Mouse (Mus musculus) cerebral cortex, adult 2 months (tissue): ENCODE results near the gene Mkrn1.

Source experiments
- WGBS: fragments of 180-500 bp; shearing (Covaris S2); methylation state at CpG from one replicate; pipeline ENCODE4 v1.1.7; 2018; 5-methylcytosine and 5-hydroxymethylcytosine counted together

Gene Mkrn1

DNA sequence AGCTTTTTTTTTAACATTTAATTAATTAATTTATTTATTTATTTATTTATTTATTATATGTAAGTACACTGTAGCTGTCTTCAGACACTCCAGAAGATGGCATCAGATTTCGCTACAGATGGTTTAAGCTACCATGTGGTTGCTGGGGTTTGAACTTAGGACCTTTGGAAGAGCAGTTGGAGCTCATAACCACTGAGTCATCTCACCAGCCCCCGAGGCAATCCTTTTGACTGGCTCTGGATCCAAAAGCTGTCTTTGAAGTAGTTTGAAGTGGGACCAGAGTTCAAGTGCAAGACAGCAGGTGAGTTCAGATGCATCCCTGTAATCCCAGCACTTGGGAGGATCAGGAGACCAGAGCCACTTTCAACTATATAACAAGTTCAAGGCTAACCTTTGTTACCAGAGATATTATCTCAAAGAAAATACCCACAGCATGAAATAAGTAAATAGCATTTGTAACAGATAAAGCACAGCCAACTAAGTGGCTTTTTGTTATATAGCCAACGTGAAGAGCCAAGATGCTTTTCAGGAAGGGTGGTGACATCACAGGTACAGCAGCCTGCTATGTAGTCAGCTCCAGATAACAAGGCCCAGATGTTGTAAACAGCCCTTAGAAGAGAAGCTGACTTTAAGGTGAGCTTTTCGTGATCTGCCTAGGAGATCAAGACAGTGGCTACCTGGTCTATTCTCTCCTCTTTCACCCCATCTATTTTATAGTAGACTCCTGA, 7.2 kb upstream of the Mkrn1 start:
- 87% methylated on average over 4 of the region's 4 CpGs for WGBS

DNA sequence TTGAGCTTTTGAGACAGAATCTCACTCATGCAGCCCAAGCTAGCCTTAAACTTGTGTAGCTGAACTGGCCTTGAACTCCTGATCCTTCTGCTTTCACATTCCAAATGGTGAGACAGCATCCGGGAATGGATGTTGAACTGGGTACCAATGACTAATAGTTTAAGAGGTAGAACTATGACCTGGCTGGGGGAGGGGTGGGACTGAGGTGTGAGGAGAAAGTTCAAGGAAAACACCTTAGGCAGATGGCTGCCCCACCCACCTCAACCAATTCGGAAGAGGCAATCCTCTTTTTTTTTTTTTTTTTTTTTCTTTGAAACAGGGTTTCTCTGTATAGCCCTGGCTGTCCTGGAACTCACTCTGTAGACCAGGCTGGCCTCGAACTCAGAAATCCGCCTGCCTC, 6.5 kb upstream of the Mkrn1 start:
- 86% methylated on average over 4 of the region's 4 CpGs for WGBS

DNA sequence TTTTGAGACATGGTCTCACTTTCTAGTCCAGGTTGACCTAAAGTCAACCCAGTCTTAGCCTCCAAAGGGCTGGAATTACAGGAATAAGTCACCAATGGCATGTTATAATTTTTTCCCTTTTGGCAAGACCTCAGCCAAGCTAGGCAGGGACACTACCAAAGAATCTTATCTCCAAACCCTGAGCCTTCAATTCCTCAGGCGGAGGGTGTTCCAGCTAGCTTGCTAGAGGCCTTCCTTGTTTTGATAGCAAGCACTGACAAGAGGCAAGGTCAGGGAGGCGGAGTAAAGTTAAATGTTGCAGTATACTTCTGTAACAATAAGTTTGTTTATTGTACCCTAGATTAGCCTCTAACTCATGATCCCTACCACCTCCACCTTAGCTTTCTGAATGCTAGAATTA, 4.9 kb upstream of the Mkrn1 start:
- 97% methylated on average over 2 of the region's 2 CpGs for WGBS

DNA sequence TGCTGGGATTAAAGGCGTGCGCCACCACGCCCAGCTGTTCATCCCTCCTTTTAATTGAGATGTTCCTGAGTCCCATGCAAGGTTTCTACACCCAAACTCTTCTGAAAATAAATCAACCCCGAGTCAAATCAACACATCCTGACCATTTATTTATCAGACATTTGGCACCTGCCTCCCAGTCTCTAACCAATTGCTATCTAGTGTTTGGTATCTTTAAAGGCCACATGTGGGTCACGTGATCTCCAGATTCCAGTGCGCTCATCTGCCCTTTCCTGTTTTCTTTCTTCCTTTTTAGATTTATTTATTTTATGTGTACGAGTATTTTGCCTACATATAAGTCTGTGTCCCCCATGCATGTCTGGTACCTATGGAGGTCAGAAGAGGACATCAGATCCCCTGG, 3.4 kb upstream of the Mkrn1 start:
- WGBS: 94% methylated on average over 7 of the region's 7 CpGs

DNA sequence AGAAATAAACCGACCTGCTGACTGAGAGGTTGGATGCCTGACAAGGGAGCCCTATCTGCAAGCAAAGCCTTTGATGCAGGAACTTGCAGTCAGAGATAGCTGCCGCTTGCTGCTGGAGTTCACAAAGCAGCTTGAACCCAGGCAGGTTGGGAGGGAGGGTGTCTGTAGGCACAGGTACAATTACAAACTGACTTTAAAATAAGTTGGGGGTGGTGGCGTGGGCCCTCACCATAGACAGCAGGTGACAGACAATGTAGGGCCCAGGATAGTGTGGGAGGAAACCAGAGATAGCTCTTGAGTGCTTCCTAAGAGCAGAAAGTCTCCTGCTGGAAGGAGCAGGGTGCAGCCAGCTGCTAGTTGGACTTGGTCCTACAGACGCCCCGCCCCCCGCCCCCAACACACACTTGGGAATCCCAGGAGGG, 2.9 kb upstream of the Mkrn1 start:
- WGBS: 63% methylated on average over 6 of the region's 6 CpGs

DNA sequence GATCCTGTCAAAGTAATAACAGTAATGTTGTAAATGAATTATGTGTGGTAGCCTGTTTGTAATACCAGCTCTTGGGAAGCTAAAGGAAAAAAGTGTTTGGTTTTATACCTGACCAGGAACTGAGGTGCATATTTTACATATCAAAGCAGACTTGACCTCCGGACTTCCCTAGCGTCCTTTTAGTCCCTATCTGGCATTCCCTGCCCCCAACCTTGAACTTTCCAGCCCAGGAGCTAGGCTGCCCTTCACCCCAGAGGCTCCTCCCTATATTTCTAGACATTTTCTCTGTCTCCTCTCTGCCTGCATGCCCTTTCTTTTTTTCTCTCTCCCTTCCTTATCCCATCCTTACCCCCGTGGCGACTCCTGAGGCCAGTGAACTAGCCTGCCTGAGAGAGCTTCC, 605 bp upstream of the Mkrn1 start:
- 55% methylated on average over 4 of the region's 4 CpGs for WGBS

DNA sequence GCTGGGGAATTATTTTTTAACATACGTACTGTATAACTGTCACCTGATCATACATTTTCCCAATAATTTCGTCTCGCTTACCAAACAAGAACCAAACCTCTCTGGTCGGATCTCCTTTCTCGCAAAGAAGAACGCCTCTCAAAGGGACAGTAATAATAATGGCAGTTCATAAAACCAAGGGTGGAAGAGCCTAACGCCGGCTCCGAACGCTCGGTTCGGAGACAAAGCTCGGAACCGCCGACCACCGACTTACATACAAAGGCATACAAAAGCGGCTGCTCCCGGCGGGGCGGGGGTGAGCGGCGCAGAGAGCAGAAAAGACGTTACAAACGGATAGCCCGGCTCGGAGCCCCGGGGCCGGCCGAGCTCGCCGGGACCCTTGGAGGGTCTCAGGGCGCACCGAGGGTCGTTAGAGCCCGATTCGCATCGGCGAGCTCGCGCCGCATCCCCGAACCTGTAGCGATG, 844 bp downstream of the Mkrn1 start:
- under 1% methylated on average over 43 of the region's 43 CpGs for WGBS

DNA sequence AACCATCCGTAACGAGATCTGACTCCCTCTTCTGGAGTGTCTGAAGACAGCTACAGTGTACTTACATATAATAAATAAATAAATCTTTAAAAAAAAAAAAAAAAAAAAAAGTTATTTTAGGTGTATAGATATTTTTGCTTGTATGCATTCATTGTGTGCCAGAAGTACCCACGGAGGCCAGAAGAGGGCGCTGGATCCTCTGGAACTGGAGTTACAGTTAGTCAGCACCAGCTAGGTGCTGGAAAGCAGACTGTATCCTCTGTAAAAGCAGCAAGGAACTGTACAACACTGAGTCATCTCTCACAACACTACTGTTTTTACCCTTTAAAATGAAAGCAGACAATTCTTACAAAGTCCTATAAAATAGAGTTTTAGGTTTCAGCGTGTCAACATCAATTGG, 4.5 kb downstream of the Mkrn1 start:
- 26% methylated on average over 3 of the region's 5 CpGs for WGBS

DNA sequence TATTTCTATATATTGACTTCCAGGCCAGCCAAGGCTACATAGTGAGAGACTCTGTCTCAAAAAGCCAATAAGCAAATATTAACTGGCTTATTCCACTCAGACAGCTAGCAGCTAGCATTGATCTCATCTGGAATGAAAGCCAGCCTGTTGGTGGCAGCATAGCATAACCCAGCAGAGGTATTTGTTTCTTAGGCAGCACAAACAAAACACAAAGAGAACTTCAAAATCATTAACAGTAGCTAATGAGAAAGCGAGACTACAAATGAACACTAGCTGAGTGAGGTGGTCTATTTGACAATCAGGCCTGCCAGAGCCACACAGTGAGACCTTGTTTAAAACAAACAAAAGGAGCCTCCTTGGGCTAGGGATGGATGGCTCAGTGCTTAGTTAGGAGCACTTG, 6.2 kb downstream of the Mkrn1 start:
- 56% methylated on average over 1 of the region's 1 CpGs for WGBS

DNA sequence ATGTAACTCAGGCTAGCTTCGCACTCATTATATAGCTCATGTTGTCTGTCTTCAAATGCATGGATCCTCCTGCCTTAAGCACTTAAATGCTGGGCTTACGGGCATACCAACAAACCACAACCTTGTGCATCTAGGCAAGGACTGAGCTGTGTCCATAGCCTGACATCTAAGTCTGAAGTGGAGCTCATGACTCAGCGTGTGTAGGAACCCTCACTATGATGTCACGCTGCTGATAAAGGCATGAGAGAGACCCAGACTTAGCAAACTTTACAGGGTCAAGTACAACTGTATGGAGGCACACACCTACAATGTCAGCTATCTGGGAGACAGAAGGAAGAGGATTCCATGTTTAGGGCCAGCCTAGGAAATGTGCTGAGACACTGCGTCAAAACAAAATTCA, 13.8 kb downstream of the Mkrn1 start:
- WGBS: 87% methylated on average over 5 of the region's 5 CpGs

DNA sequence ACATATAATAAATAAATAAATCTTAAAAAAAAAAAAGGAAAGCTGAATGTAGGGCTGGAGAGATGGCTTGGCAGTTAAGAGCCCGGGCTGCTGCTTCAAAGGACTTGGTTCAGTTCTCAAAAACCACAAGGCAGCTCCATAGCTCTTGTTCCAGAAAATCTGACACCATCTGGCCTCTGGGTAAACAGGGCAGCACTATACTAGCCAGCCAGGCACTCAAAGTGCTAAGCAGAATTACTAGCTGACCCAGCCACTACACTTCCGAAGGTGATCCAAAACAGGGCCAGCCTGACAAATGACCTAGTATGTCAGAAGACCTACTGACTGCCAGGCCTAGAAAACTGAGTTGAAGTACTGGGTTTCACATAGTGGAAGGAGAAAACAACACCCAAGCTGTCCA, 17.1 kb downstream of the Mkrn1 start:
- 76% methylated on average over 2 of the region's 2 CpGs for WGBS

DNA sequence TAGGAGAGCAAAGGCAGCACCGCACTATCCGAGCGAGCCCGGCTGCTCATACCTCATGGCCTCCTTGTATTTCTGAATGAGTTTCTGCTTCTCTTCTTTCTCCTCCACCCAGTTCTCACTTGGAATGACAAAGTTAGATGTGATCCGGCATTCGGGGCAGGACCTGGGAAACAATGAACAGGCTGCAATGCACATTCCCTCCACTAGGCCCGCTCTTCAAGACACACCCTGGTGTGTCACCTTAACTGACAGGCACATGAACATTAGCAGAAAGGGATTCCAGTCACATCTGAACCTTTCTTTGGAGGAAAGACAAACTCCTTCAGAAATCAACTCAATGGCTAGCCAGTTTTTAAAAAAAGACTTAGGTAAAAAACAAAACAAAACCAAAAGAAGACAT, 19.9 kb downstream of the Mkrn1 start:
- 69% methylated on average over 7 of the region's 7 CpGs for WGBS

DNA sequence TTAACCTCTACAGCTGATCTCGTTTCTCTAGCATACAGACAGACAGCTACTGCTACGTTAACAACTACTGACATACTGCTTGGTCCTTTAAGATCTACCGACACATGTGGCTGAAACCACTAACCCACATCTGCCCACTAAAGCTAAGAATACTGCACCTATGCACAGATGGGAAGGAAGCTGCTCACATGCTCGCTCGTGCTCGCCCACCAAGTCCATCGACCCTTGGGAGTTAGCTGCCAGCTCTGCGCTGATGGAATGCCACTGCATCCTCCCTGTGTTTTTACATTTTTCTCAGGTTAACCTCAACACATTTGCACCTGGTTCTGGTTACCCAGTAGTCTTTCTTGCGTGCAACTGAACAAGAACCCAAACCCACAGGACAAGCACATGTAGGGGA, 21.9 kb downstream of the Mkrn1 start:
- 78% methylated on average over 9 of the region's 9 CpGs for WGBS

DNA sequence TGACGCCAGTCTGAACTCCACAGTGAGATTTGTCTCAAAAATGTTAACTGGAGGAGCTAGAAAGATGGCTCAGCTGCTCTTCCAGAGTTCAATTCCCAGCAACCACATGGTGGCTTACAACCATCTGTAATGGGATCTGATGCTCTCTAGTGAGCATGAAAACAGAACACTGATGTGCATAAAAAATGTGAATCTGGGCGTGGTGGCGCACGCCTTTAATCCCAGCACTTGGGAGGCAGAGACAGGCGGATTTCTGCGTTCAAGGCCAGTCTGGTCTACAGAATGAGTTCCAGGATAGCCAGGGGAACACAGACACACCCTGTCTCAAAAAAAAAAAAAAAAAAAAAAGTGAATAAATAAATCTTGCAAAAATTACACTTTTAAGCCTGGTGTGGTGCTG, 23.2 kb downstream of the Mkrn1 start:
- 91% methylated on average over 6 of the region's 6 CpGs for WGBS

DNA sequence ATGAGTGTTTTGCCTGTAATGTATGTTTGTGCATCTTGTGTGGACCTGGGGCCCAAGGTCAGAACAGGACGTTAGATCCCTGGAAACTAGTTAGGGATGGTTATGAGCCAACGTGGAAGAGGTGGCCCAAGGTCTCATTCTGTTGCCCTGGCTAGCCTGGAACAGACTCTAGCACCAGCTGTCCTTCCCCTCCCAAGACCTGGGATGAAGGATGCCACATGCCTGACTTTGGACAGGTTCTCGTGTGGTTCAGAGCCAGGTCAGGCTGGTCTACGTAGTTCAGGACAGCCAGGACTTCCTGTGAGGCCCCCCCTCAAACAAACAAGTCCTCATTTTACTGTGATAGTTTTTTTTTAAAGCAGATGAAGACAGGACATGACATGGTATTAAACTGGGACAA, 24.3 kb downstream of the Mkrn1 start:
- WGBS: 83% methylated on average over 4 of the region's 4 CpGs

DNA sequence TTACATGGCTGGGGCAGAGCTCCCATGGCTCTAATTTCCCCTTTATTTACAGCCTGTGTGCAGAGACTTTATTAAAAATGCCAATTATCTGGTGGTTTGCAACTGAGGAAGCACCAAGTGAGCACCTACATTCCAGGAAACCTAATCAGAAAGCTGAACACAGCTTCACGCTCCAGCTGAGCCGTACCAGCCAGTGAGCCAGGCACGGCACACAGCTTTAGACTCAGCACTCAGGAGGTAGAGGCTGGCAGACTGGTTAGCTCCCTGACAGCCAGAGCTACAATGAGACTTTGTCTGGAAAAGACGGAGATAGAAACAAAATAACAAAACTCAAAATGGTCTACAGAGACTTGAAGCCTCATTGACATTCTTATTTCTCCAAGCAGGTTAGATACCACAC, 24.8 kb downstream of the Mkrn1 start:
- WGBS: 65% methylated on average over 4 of the region's 4 CpGs

DNA sequence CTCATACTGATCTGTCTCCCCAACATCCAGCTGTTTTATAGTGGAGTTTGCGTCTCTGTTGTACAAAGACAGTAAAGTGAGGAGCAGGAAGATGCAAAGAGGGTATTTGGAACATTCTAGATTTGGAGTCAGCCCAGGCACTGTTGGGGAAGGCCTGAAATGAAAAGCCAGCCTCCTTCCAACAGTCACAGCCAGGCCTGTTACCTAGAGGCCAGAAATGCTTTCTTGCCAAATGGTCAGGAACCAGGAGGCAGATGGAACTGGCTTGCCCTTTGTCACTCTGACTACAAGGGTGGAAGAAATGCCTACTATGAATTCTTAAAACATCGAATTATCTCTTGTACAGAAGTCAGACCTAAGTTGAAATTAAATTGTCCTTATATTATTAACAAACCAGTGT, 30.3 kb downstream of the Mkrn1 start:
- WGBS: 88% methylated on average over 2 of the region's 2 CpGs

DNA sequence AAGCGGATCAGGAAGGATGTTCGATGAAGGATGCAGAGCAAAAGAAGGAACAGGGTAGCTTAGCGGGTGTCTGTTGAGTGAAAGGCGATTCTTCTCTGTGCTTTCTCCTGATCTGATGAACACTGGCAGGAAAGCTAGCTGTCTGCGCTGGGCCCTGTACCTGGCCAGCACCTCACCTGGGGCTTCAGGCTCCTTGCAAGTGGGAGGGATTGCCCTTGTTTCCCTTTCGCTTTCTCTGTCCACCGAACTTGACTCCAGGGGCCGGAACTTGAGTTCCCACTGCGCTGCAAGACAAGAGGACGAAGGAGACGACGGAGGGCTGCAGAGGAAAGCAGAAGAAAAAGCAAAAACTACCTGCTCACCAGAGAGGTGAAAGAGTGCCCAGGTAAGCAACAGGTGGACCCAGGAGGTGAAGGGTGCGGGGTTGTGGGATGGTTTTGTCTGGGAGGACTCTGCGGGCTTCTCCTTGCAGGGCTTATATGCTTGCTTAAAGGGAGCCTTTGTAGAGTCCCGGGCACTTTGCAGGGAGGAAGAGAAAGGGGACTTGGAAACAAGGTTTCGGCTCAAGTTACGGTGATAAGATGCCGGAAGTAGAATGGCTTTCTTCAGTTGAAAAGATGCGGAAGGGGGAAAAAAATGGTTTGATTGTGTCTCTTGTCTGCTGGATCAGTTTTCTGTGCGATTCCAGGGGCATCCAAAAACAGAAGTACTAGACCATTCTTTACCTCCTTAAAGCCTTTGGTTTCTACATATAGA, 39.0 kb downstream of the Mkrn1 start, which contains the start of gene Rab19:
TSS of gene Rab19 (plus strand) at position 51 of the 756 bp plus-strand sequence.
- 39% methylated on average over 20 of the region's 20 CpGs for WGBS

DNA sequence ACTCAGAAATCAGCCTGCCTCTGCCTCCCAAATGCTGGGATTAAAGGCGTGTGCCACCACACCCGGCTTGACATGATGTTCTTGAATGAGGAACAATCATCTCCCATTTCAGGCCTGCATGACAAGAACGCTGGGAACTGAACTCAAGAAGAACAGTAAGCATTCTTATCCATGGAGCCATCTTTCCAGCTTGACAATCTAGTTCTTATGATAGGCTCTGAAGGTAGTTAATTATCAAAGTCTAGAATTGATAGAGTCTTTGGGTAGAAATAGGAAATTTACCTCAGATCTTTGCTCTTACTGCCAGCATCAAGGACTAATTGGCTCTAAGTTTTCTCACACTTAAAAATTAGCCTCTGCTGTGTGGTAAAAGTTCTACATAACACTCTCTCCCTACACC, 40.0 kb downstream of the Mkrn1 start:
- 94% methylated on average over 3 of the region's 3 CpGs for WGBS

DNA sequence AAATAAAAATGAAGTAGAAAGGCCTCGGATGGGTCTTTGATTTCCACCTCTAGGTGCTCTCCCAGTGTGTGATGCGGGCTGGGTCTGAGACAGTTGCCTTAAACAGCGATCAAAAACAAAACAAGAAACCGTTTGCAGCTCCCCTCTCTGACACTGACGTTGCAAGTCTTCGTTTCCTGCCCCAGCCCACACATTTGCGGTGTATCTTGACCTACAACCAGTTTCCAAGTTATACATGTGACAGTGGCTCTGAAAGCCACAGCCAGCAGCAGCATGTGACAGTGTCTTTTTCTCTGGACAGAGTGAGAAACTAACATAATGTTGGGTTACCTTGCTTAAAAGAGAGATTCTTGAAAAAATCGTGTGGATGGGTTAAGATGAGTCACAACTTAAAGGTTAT, 40.5 kb downstream of the Mkrn1 start:
- 85% methylated on average over 8 of the region's 8 CpGs for WGBS

DNA sequence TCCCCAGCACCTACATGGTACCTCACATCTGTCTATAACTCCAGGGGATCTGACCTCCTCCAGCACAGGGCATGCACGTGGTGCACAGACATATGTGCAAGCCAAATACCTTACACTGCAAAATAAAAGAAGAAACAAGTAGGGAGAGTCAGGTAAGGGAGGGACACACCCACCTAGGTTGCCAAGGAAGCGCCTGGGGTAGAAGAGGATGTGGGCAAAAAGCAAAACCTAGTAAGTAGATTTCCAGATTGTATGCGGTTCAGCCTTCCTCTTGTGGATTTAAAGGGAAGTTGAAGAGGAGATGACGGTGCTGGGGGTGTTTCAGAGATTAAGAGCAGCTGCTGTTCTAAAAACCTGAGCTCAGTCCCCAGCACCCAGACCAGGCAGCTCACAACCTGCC, 41.0 kb downstream of the Mkrn1 start:
- WGBS: 53% methylated on average over 4 of the region's 4 CpGs

DNA sequence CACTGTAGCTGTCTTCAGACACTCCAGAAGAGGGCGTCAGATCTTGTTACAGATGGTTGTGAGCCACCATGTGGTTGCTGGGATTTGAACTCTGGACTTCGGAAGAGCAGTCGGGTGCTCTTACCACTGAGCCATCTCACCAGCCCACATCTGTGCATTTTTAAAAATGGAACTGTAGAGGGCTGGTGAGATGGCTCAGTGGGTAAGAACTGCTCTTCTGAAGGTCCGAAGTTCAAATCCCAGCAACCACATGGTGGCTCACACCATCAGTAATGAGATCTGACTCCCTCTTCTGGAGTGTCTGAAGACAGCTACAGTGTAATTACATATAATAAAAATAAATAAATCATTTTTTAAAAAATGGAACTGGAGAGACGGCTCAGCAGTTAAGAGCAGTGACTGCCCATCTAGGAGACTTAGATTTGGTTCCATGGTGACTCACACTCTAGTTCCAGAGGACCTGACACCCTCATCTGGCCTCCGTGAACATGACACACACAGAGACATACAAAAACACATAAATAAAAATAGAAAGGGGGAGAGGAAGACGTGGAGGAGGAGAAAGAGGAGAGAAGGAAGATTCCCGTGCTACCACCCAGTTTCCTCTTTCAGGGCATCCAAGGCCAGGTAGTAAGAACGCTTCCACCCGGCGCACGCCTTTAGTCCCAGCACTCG, 42.0 kb downstream of the Mkrn1 start:
- WGBS: 64% methylated on average over 13 of the region's 13 CpGs
